Mouse (Mus musculus): Measurements from ENCODE around the gene Psmb5. TPM values are rescaled to one million over a fixed set of nuclear protein-coding genes. Genes with fewer than 3 reads are reported as not detected.

Gene Psmb5
- polyA plus RNA-seq, 1 experiment from 2014 or later, result 420 TPM

GRCm38 (mm10) chr14:54605752-54606321 lies 12.0 kb downstream of the Psmb5 start, which contains the start of gene 4931414P19Rik:
4931414P19Rik (minus strand) TSS chr14:54605993.
- H3K4me1 ChIP-seq (ENCODE audit: control insufficient read depth, insufficient read depth, low read length), result peaks cover 15% of the 10 kb centered on the region; the same call in 1 of the 2 replicates
- under 1% methylated on average over 37 of the region's 39 CpGs for WGBS
- ATAC-seq (ENCODE audit: low FRiP score, low TSS enrichment), result peak; percentile 57
- H3K4me3 ChIP-seq (ENCODE audit: low read length), result peak within 1 kb of the TSS; percentile 44
- H3K27ac ChIP-seq (ENCODE audit: low read depth, low read length), result peak within 1 kb of the TSS; percentile 80
- peak within 1 kb of the TSS; percentile 47 for H3K4me2 ChIP-seq (replicated peaks; ENCODE audit: low read depth, low read length)
- H3K9me3 ChIP-seq (ENCODE audit: control insufficient read depth, low read length), result no peaks in the 10 kb centered on the region
- H3K27me3 ChIP-seq (ENCODE audit: control insufficient read depth, insufficient read depth, low read length), result no peaks in the 10 kb centered on the region
- no peaks in the 10 kb centered on the region for H3K36me3 ChIP-seq (ENCODE audit: control insufficient read depth, insufficient read depth, low read length)
- H3K9ac ChIP-seq (ENCODE audit: low read depth, low read length), result peak within 1 kb of the TSS; percentile 62; the same call in 1 of the 2 replicates

DNA sequence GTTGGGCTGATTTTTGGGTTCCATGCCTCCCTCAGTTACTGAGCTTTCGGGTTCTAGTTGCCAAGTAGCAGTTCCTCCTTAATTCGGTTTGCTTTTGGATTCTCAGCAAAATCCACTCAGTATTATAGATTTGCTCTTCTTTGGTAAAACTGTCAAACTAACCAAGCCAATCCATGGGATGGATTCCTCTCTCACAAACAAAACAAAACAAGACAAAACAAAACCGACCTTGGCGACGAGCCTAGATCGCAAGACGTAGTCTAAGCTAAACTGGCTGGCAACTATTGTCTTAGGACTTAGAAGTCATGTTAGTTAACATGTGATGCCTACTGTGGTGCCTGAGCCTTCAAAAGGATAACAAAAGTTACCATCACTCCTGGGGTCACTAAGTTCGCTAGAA lies 14.1 kb downstream of the Psmb5 start:
- H3K9me3 ChIP-seq (ENCODE audit: control insufficient read depth, low read length), result no peaks in the 10 kb centered on the region
- peak overlapping the region; percentile 71 for H3K27ac ChIP-seq (ENCODE audit: low read depth, low read length)
- H3K36me3 ChIP-seq (ENCODE audit: control insufficient read depth, insufficient read depth, low read length), result no peaks in the 10 kb centered on the region
- peak overlapping the region; percentile 75 for H3K4me3 ChIP-seq (ENCODE audit: low read length)
- no peaks in the 10 kb centered on the region for H3K27me3 ChIP-seq (ENCODE audit: control insufficient read depth, insufficient read depth, low read length)
- 83% methylated on average over 8 of the region's 8 CpGs for WGBS
- H3K4me1 ChIP-seq (ENCODE audit: control insufficient read depth, insufficient read depth, low read length), result peaks cover 15% of the 10 kb centered on the region; the same call in 1 of the 2 replicates
- no peak for ATAC-seq (ENCODE audit: low FRiP score, low TSS enrichment)
- peak overlapping the region; percentile 49 for H3K4me2 ChIP-seq (replicated peaks; ENCODE audit: low read depth, low read length)
- 0 out of 2 replicates have a peak overlapping the region, but pooled peaks have one; percentile 84 for H3K9ac ChIP-seq (ENCODE audit: low read depth, low read length)

- no peaks in the 10 kb centered on the region for H3K9me3 ChIP-seq (ENCODE audit: control insufficient read depth, low read length)
- peak overlapping the region; percentile 75 for H3K4me3 ChIP-seq (ENCODE audit: low read length)
- WGBS, result under 1% methylated on average over 46 of the region's 46 CpGs
- peak overlapping the region; percentile 95 for H3K27ac ChIP-seq (ENCODE audit: low read depth, low read length)
- peak overlapping the region; percentile 49 for H3K4me2 ChIP-seq (replicated peaks; ENCODE audit: low read depth, low read length)
- peak overlapping the region; percentile 84 for H3K9ac ChIP-seq (ENCODE audit: low read depth, low read length)
- H3K36me3 ChIP-seq (ENCODE audit: control insufficient read depth, insufficient read depth, low read length), result no peaks in the 10 kb centered on the region
- H3K4me1 ChIP-seq (ENCODE audit: control insufficient read depth, insufficient read depth, low read length), result peaks cover 15% of the 10 kb centered on the region; the same call in 1 of the 2 replicates
- no peaks in the 10 kb centered on the region for H3K27me3 ChIP-seq (ENCODE audit: control insufficient read depth, insufficient read depth, low read length)
- peak; percentile 98 for ATAC-seq (ENCODE audit: low FRiP score, low TSS enrichment)
Observed at GRCm38 (mm10) chr14:54603038-54603654, 14.7 kb downstream of the Psmb5 start.

GRCm38 (mm10) chr14:54602613-54603012 lies 15.2 kb downstream of the Psmb5 start:
- Histone ChIP-seq H3K9me3 (ENCODE audit: control insufficient read depth, low read length) (no peaks in the 10 kb centered on the region), H3K4me2 (replicated peaks; ENCODE audit: low read depth, low read length) (peak overlapping the region; percentile 49), H3K36me3 (ENCODE audit: control insufficient read depth, insufficient read depth, low read length) (no peaks in the 10 kb centered on the region), H3K9ac (ENCODE audit: low read depth, low read length) (peak overlapping the region; percentile 84; the same call in 1 of the 2 replicates), H3K4me1 (ENCODE audit: control insufficient read depth, insufficient read depth, low read length) (peaks cover 15% of the 10 kb centered on the region; the same call in 1 of the 2 replicates), H3K4me3 (ENCODE audit: low read length) (peak overlapping the region; percentile 75), H3K27ac (ENCODE audit: low read depth, low read length) (peak overlapping the region; percentile 95), H3K27me3 (ENCODE audit: control insufficient read depth, insufficient read depth, low read length) (no peaks in the 10 kb centered on the region)
- 46% methylated on average over 4 of the region's 4 CpGs for WGBS
- peak; percentile 14; the same call in 1 of the 2 replicates for ATAC-seq (ENCODE audit: low FRiP score, low TSS enrichment)

DNA sequence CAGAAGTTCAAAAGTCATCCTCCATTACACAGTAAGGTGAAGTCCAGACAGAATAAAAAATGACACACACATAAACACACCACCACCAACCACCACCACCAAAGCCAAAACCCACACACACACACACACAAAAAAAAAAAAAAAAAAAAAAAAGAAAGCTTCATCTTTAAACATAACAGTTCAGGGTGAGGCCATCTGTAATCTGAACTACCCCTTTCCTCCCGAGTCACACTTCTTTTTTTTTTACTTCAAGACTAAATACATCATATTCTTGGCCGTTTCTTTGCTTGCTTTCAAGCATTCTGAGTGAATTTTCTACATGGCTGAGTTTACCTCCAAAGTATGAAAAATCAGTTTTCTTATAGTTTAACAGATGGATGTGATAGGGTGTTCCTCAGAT lies 16.2 kb downstream of the Psmb5 start:
- Histone ChIP-seq H3K4me2 (replicated peaks; ENCODE audit: low read depth, low read length) (no peak overlapping the region), H3K4me3 (ENCODE audit: low read length) (no peak overlapping the region), H3K4me1 (ENCODE audit: control insufficient read depth, insufficient read depth, low read length) (peaks cover 15% of the 10 kb centered on the region; the same call in 1 of the 2 replicates), H3K36me3 (ENCODE audit: control insufficient read depth, insufficient read depth, low read length) (no peaks in the 10 kb centered on the region), H3K9ac (ENCODE audit: low read depth, low read length) (no peak overlapping the region), H3K27ac (ENCODE audit: low read depth, low read length) (no peak overlapping the region), H3K27me3 (ENCODE audit: control insufficient read depth, insufficient read depth, low read length) (no peaks in the 10 kb centered on the region), H3K9me3 (ENCODE audit: control insufficient read depth, low read length) (no peaks in the 10 kb centered on the region)
- WGBS, result 43% methylated on average over 2 of the region's 2 CpGs
- no peak for ATAC-seq (ENCODE audit: low FRiP score, low TSS enrichment)

- peaks cover 14% of the 10 kb centered on the region for H3K4me1 ChIP-seq (ENCODE audit: control insufficient read depth, insufficient read depth, low read length)
- peaks cover 6% of the 10 kb centered on the region; the same call in 1 of the 2 replicates for H3K36me3 ChIP-seq (ENCODE audit: control insufficient read depth, insufficient read depth, low read length)
- no peak overlapping the region for H3K4me3 ChIP-seq (ENCODE audit: low read length)
- H3K27me3 ChIP-seq (ENCODE audit: control insufficient read depth, insufficient read depth, low read length), result no peaks in the 10 kb centered on the region
- no peak for ATAC-seq (ENCODE audit: low FRiP score, low TSS enrichment)
- H3K27ac ChIP-seq (ENCODE audit: low read depth, low read length), result no peak overlapping the region
- 0 out of 2 replicates have a peak, but pooled peaks cover 5% of the 10 kb centered on the region for H3K9me3 ChIP-seq (ENCODE audit: control insufficient read depth, low read length)
- WGBS, result 83% methylated on average over 7 of the region's 7 CpGs
- no peak overlapping the region for H3K9ac ChIP-seq (ENCODE audit: low read depth, low read length)
- no peak overlapping the region for H3K4me2 ChIP-seq (replicated peaks; ENCODE audit: low read depth, low read length)
Observed at GRCm38 (mm10) chr14:54597084-54597483, 20.7 kb downstream of the Psmb5 start.

- ATAC-seq (ENCODE audit: low FRiP score, low TSS enrichment), result no peak
Observed at GRCm38 (mm10) chr14:54594631-54595414, 23.0 kb downstream of the Psmb5 start.

DNA sequence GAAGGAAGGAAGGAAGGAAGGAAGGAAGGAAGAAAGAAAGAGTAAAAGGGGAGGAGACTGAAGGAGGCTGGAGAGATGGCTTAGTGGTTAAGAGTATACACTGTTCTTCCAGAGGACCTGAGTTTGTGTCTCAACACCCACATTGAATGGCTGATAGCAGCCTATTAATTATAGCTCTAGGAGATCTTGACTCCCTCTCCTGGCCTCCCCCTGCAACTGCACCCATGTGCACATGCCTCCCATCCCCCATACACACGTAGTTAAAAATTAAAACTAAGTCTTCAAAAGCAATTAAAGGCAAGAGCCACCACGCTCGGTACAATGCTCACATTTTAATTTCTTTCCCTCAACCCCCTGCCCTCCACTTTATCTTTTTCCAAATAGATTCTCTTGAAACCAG lies 23.8 kb downstream of the Psmb5 start:
- Histone ChIP-seq H3K9ac (ENCODE audit: low read depth, low read length) (no peak overlapping the region), H3K36me3 (ENCODE audit: control insufficient read depth, insufficient read depth, low read length) (peaks cover 6% of the 10 kb centered on the region; the same call in 1 of the 2 replicates), H3K4me3 (ENCODE audit: low read length) (no peak overlapping the region), H3K9me3 (ENCODE audit: control insufficient read depth, low read length) (0 out of 2 replicates have a peak, but pooled peaks cover 5% of the 10 kb centered on the region), H3K27ac (ENCODE audit: low read depth, low read length) (no peak overlapping the region), H3K27me3 (ENCODE audit: control insufficient read depth, insufficient read depth, low read length) (no peaks in the 10 kb centered on the region), H3K4me2 (replicated peaks; ENCODE audit: low read depth, low read length) (no peak overlapping the region), H3K4me1 (ENCODE audit: control insufficient read depth, insufficient read depth, low read length) (peaks cover 14% of the 10 kb centered on the region)
- 89% methylated on average over 3 of the region's 3 CpGs for WGBS
- ATAC-seq (ENCODE audit: low FRiP score, low TSS enrichment), result no peak

More at GRCm38 (mm10) chr14:54594631-54595414, 23.0 kb downstream of the Psmb5 start:
- Histone ChIP-seq H3K9me3 (ENCODE audit: control insufficient read depth, low read length) (0 out of 2 replicates have a peak, but pooled peaks cover 5% of the 10 kb centered on the region), H3K27me3 (ENCODE audit: control insufficient read depth, insufficient read depth, low read length) (no peaks in the 10 kb centered on the region), H3K36me3 (ENCODE audit: control insufficient read depth, insufficient read depth, low read length) (peaks cover 6% of the 10 kb centered on the region; the same call in 1 of the 2 replicates), H3K4me1 (ENCODE audit: control insufficient read depth, insufficient read depth, low read length) (peaks cover 14% of the 10 kb centered on the region), H3K4me2 (replicated peaks; ENCODE audit: low read depth, low read length) (no peak overlapping the region), H3K4me3 (ENCODE audit: low read length) (no peak overlapping the region), H3K27ac (ENCODE audit: low read depth, low read length) (no peak overlapping the region), H3K9ac (ENCODE audit: low read depth, low read length) (no peak overlapping the region)
- 77% methylated on average over 27 of the region's 28 CpGs for WGBS

Measured in kidney, embryonic 14.5 days (tissue).